ENCODE assay signal across 17 mouse cellular contexts in the genomic region with DNA sequence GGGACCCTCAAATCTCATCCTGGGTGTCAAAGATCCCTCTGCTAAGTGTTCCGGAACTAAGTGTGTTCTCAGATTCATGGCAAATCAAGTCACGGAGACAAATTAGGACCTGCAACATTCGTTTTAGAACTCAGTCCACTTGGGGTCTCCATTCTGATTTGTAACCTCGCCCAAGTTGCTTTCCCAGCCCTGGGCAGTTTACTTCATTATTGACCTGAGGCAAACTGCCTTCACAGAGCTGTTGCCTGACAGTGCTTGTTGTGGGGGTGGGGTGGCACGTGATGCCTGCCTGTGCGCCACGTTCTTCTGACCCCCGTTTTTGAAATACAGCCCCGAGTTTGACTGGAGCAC. TPM values are rescaled to one million over a fixed set of nuclear protein-coding genes. Genes with fewer than 3 reads are reported as not detected.
A peak's percentile ranks its signal among the peaks of the same experiment; 100 is the strongest.
DNase-seq lines count a peak whose midpoint lies in the region; ATAC-seq and TF ChIP-seq lines count a peak whose summit lies in the region.
"Had no signal": no experiment of that assay in that cellular context is flagged by ENCODE, and none has a peak within 500 bp of the region (broad histone marks: within the 10 kb centered on the region; RNA-seq: fewer than 3 reads in every experiment).

No protein-coding gene starts in this region.

- peaks cover 16 to 17% of the 10 kb centered on the region in 2 experiments for H3K4me1 ChIP-seq in heart, embryonic 14.5 days (ENCODE audit: control insufficient read depth in 2 of 2, insufficient read depth in 2 of 2, low read length in 2 of 2)
- H3K4me1 ChIP-seq in testis, adult 2 months (ENCODE audit: control insufficient read depth, insufficient read depth, low read length): peaks cover 13% of the 10 kb centered on the region
- H3K4me1 ChIP-seq in liver, embryonic 16.5 days (ENCODE audit: control insufficient read depth, low read depth, low read length): no peaks in the 10 kb centered on the region; the same call in 1 of the 2 replicates

- no peak for TF ChIP-seq CTCF in testis, adult 2 months (IDR thresholded peaks at IDR 0.05; ENCODE audit: control insufficient read depth, insufficient read depth, insufficient replicate concordance, low read depth, low read length)

- H3K9ac ChIP-seq in heart, embryonic 14.5 days (ENCODE audit: low read length): no peak overlapping the region
- no peak overlapping the region for H3K9ac ChIP-seq in liver, embryonic 16.5 days (ENCODE audit: low read depth, low read length)
- H3K9ac ChIP-seq: forebrain, embryonic 13.5 days; hindbrain, embryonic 14.5 days had no signal

- 75% methylated on average over 9 of the region's 9 CpGs for WGBS in heart, embryonic 14.5 days
- 47% methylated on average over 9 of the region's 9 CpGs for WGBS in liver, embryonic 16.5 days (ENCODE audit: insufficient replicate concordance)

- TF ChIP-seq POLR2A in testis, adult 2 months (IDR thresholded peaks at IDR 0.05; ENCODE audit: control insufficient read depth, low read depth, low read length): no peak

- DNase-seq in heart, adult 8-10 months (ENCODE audit: low spot score): no peak
- no peak for DNase-seq in testis, postnatal 14 days (ENCODE audit: low spot score)
- DNase-seq in yolk sac, embryonic 10.5 days (ENCODE audit: low spot score): peak; percentile 55
- no peak for DNase-seq in urinary bladder, postnatal 36 days (ENCODE audit: low spot score in 2 of 2)
- no peak for DNase-seq in cerebellum, adult 18-20 months
- DNase-seq: adrenal gland, adult 2 months; cerebellum, postnatal 36 days; gastrocnemius, postnatal 25 days; layer of hippocampus, postnatal 36 days; lung, adult 2 months; right cerebral cortex, postnatal 4 days had no signal

- peak overlapping the region; percentile 60 for H3K4me2 ChIP-seq in heart, embryonic 14.5 days (ENCODE audit: low read length)
- H3K4me2 ChIP-seq in liver, embryonic 16.5 days (ENCODE audit: low read depth, low read length): peak overlapping the region; percentile 0; the same call in 1 of the 2 replicates
- H3K4me2 ChIP-seq: forebrain, embryonic 13.5 days; hindbrain, embryonic 14.5 days had no signal

- H3K27ac ChIP-seq in heart, embryonic 14.5 days (replicated peaks in 1 of 2; ENCODE audit: control insufficient read depth in 1 of 2, insufficient read depth in 1 of 2, low read depth in 2 of 2, low read length in 2 of 2): no peak overlapping the region
- H3K27ac ChIP-seq in testis, adult 2 months (ENCODE audit: control insufficient read depth, insufficient read depth, low read depth, low read length): no peak overlapping the region
- peak overlapping the region; percentile 80 for H3K27ac ChIP-seq in liver, embryonic 16.5 days (ENCODE audit: low read length)
- H3K27ac ChIP-seq: forebrain, embryonic 13.5 days; hindbrain, embryonic 14.5 days; midbrain, embryonic 10.5 days had no signal

- ATAC-seq in heart, embryonic 14.5 days (ENCODE audit: insufficient number of reproducible peaks, insufficient read depth, low FRiP score, low read depth): no peak
- ATAC-seq in liver, embryonic 16.5 days (ENCODE audit: low read depth): peak; percentile 49
- ATAC-seq: forebrain, embryonic 13.5 days had no signal

- no peaks in the 10 kb centered on the region for H3K36me3 ChIP-seq in heart, embryonic 14.5 days (ENCODE audit: control insufficient read depth, insufficient read depth, low read length)
- H3K36me3 ChIP-seq in testis, adult 2 months (ENCODE audit: control insufficient read depth, insufficient read depth, low read length): no peaks in the 10 kb centered on the region
- H3K36me3 ChIP-seq in liver, embryonic 16.5 days (ENCODE audit: control insufficient read depth, insufficient read depth): no peaks in the 10 kb centered on the region
- H3K36me3 ChIP-seq: midbrain, embryonic 10.5 days had no signal

- no peaks in the 10 kb centered on the region for H3K9me3 ChIP-seq in heart, embryonic 14.5 days (ENCODE audit: control insufficient read depth, low read length)
- no peaks in the 10 kb centered on the region for H3K9me3 ChIP-seq in liver, embryonic 16.5 days (replicated peaks; ENCODE audit: control insufficient read depth, low read length)
- H3K9me3 ChIP-seq: forebrain, embryonic 13.5 days; midbrain, embryonic 10.5 days had no signal

- H3K4me3 ChIP-seq in heart, embryonic 14.5 days (ENCODE audit: control insufficient read depth in 1 of 2, insufficient read depth in 1 of 2, low read depth in 1 of 2, low read length in 2 of 2): no peak overlapping the region
- peak overlapping the region; percentile 57 for H3K4me3 ChIP-seq in testis, adult 2 months (ENCODE audit: control insufficient read depth, low read depth, low read length)
- H3K4me3 ChIP-seq in liver, embryonic 16.5 days (ENCODE audit: low read depth, low read length): no peak overlapping the region
- H3K4me3 ChIP-seq: forebrain, embryonic 13.5 days; midbrain, embryonic 10.5 days had no signal

- no peaks in the 10 kb centered on the region; the same call in 1 of the 2 replicates for H3K27me3 ChIP-seq in heart, embryonic 14.5 days (ENCODE audit: control insufficient read depth, insufficient read depth, low read length)
- no peaks in the 10 kb centered on the region for H3K27me3 ChIP-seq in testis, adult 2 months (ENCODE audit: control insufficient read depth, insufficient read depth, low read length)
- no peaks in the 10 kb centered on the region for H3K27me3 ChIP-seq in liver, embryonic 16.5 days (ENCODE audit: control insufficient read depth, insufficient read depth, low read depth, low read length)

RNA-seq across cellular contexts. Expression of gene Tcf7l2, which starts 40.4 kb away (rescaled TPM):
- 56.7 and 58.0 TPM in 2 replicates for polyA plus RNA-seq in heart, embryonic 14.5 days (2014; fragmentation: Nextera tagmentation; extraction: Ambion mirVana)
- 10 to 100 TPM in 3 of 4 experiments, 1 to 10 TPM in 1; 10.0 to 14.7 (median 12.3) TPM for total RNA-seq in heart, adult 8-10 months (2022)
- polyA plus RNA-seq in testis, adult 2 months (2012; rRNA removed): 6.1 and 6.2 TPM in 2 replicates
- 16.5 and 20.7 TPM in 2 replicates for polyA plus RNA-seq in liver, embryonic 16.5 days (2015; fragmentation: Nextera tagmentation; extraction: Ambion mirVana)
